ENCODE assay signal across 17 mouse cellular contexts in genomic region chr11:50977216-50977615, GRCm38 (mm10). TPM values are rescaled to one million over a fixed set of nuclear protein-coding genes. Genes with fewer than 3 reads are reported as not detected.
DNase-seq lines count a peak whose midpoint lies in the region; ATAC-seq and TF ChIP-seq lines count a peak whose summit lies in the region.
"Had no signal": no experiment of that assay in that cellular context is flagged by ENCODE, and none has a peak within 500 bp of the region (broad histone marks: within the 10 kb centered on the region; RNA-seq: fewer than 3 reads in every experiment).

No protein-coding gene starts in this region.

- no peaks in the 10 kb centered on the region for H3K36me3 ChIP-seq in forebrain, postnatal 0 days (ENCODE audit: insufficient read depth)
- H3K36me3 ChIP-seq: embryonic facial prominence, embryonic 15.5 days had no signal

- no peak overlapping the region for H3K4me2 ChIP-seq in forebrain, postnatal 0 days (ENCODE audit: low read depth)
- H3K4me2 ChIP-seq: embryonic facial prominence, embryonic 15.5 days had no signal

- H3K4me3 ChIP-seq in forebrain, postnatal 0 days (ENCODE audit: low read depth, low read length), result no peak overlapping the region
- H3K4me3 ChIP-seq: embryonic facial prominence, embryonic 15.5 days; heart, adult 2 months; megakaryocyte, embryonic 14.5 days had no signal

- H3K9me3 ChIP-seq in forebrain, postnatal 0 days (ENCODE audit: low read length), result no peaks in the 10 kb centered on the region
- H3K9me3 ChIP-seq: embryonic facial prominence, embryonic 15.5 days had no signal

- H3K27ac ChIP-seq in forebrain, postnatal 0 days (ENCODE audit: low read depth, low read length), result no peak overlapping the region
- H3K27ac ChIP-seq: embryonic facial prominence, embryonic 15.5 days; heart, adult 2 months had no signal

- no peaks in the 10 kb centered on the region for H3K27me3 ChIP-seq in forebrain, postnatal 0 days (ENCODE audit: insufficient read depth, low read length)
- H3K27me3 ChIP-seq: embryonic facial prominence, embryonic 15.5 days; megakaryocyte, embryonic 14.5 days had no signal

- WGBS in forebrain, postnatal 0 days, result 66% methylated on average over 4 of the region's 4 CpGs

- H3K9ac ChIP-seq in forebrain, postnatal 0 days, result no peak overlapping the region
- H3K9ac ChIP-seq: embryonic facial prominence, embryonic 15.5 days had no signal

- no peaks in the 10 kb centered on the region for H3K4me1 ChIP-seq in forebrain, postnatal 0 days (ENCODE audit: insufficient read depth)
- H3K4me1 ChIP-seq: embryonic facial prominence, embryonic 15.5 days; megakaryocyte, embryonic 14.5 days had no signal

- ATAC-seq in forebrain, postnatal 0 days, result no peak

- peak; percentile 27 for DNase-seq in embryo, embryonic 10.5 days (ENCODE audit: low spot score)
- DNase-seq in embryo, embryonic 10 days (ENCODE audit: low spot score), result no peak
- DNase-seq in ovary, postnatal 36 days (ENCODE audit: low spot score), result peak; percentile 21
- no peak for DNase-seq in ovary, postnatal 14 days (ENCODE audit: low spot score)
- DNase-seq in adrenal gland, postnatal 14 days, result peak; percentile 48
- DNase-seq in testis, postnatal 10 days (ENCODE audit: low spot score), result peak; percentile 48
- no peak for DNase-seq in forebrain, postnatal 0 days
- no peak for DNase-seq in right cerebral cortex, postnatal 25 days
- DNase-seq: cerebellum, adult 11-12 months; heart, adult 2 months; kidney, postnatal 10 days; right cerebral cortex, adult 18-20 months had no signal

- no peak for TF ChIP-seq CTCF in forebrain, postnatal 0 days (IDR thresholded peaks at IDR 0.05; ENCODE audit: low read depth)

RNA-seq across cellular contexts. Expression of gene Olfr1377, which starts 4.6 kb away (rescaled TPM):
- total RNA-seq in adrenal gland, postnatal 14 days (2021), result not detected in 2 replicates
- not detected in 2 replicates for total RNA-seq in forebrain, postnatal 0 days (2014; rRNA removed)
- polyA plus RNA-seq in forebrain, postnatal 0 days (2015; fragmentation: Nextera tagmentation; extraction: Ambion mirVana), result not detected in 2 replicates
- total RNA-seq: heart, adult 2 months; hematopoietic stem cell, adult 5-6 weeks; left cerebral cortex, adult 8-10 months had no signal
- polyA plus RNA-seq: heart, adult 2 months; liver, embryonic 16.5 days had no signal

RNA-seq across cellular contexts. Expression of gene Olfr1378, which starts 10.9 kb away (rescaled TPM):
- not detected in 2 replicates for total RNA-seq in adrenal gland, postnatal 14 days (2021)
- total RNA-seq in forebrain, postnatal 0 days (2014; rRNA removed), result not detected in 2 replicates
- polyA plus RNA-seq in forebrain, postnatal 0 days (2015; fragmentation: Nextera tagmentation; extraction: Ambion mirVana), result not detected in 2 replicates
- total RNA-seq: heart, adult 2 months; hematopoietic stem cell, adult 5-6 weeks; left cerebral cortex, adult 8-10 months had no signal
- polyA plus RNA-seq: embryonic facial prominence, embryonic 15.5 days; heart, adult 2 months; liver, embryonic 16.5 days had no signal

RNA-seq across cellular contexts. Expression of gene Prop1, which starts 23.7 kb away (rescaled TPM):
- total RNA-seq in adrenal gland, postnatal 14 days (2021), result not detected in 2 replicates
- total RNA-seq in forebrain, postnatal 0 days (2014; rRNA removed), result 0.38 TPM in 1 of 2 replicates, not detected in the other
- not detected in 2 replicates for polyA plus RNA-seq in forebrain, postnatal 0 days (2015; fragmentation: Nextera tagmentation; extraction: Ambion mirVana)
- total RNA-seq: heart, adult 2 months; hematopoietic stem cell, adult 5-6 weeks; left cerebral cortex, adult 8-10 months had no signal
- polyA plus RNA-seq: embryonic facial prominence, embryonic 15.5 days; heart, adult 2 months; liver, embryonic 16.5 days had no signal

RNA-seq across cellular contexts. Expression of gene Olfr51, which starts 26.2 kb away (rescaled TPM):
- total RNA-seq in adrenal gland, postnatal 14 days (2021), result not detected in 2 replicates
- total RNA-seq in forebrain, postnatal 0 days (2014; rRNA removed), result not detected in 2 replicates
- polyA plus RNA-seq in forebrain, postnatal 0 days (2015; fragmentation: Nextera tagmentation; extraction: Ambion mirVana), result not detected in 2 replicates
- total RNA-seq: heart, adult 2 months; hematopoietic stem cell, adult 5-6 weeks; left cerebral cortex, adult 8-10 months had no signal
- polyA plus RNA-seq: embryonic facial prominence, embryonic 15.5 days; heart, adult 2 months; liver, embryonic 16.5 days had no signal

RNA-seq across cellular contexts. Expression of gene 4933414I15Rik, which starts 33.7 kb away (rescaled TPM):
- total RNA-seq in adrenal gland, postnatal 14 days (2021), result not detected in 2 replicates
- not detected in 2 replicates for total RNA-seq in forebrain, postnatal 0 days (2014; rRNA removed)
- polyA plus RNA-seq in forebrain, postnatal 0 days (2015; fragmentation: Nextera tagmentation; extraction: Ambion mirVana), result not detected in 2 replicates
- total RNA-seq: heart, adult 2 months; hematopoietic stem cell, adult 5-6 weeks; left cerebral cortex, adult 8-10 months had no signal
- polyA plus RNA-seq: embryonic facial prominence, embryonic 15.5 days; heart, adult 2 months; liver, embryonic 16.5 days had no signal

Comparison
In these comparisons a context has a peak if more than half of its experiments do, and no peak if none do; other contexts are left out.
1. DNase-seq: peak in embryo, embryonic 10.5 days (single experiment), ovary, postnatal 36 days (single experiment), adrenal gland, postnatal 14 days (single experiment) and testis, postnatal 10 days (single experiment); none in embryo, embryonic 10 days (single experiment), ovary, postnatal 14 days (single experiment), forebrain, postnatal 0 days (single experiment) and right cerebral cortex, postnatal 25 days (single experiment).